Mouse (Mus musculus) frontal cortex, postnatal 36 days (tissue): Measurements from ENCODE around the gene Dmrta2.

Experiments
- DNase-seq, 2 experiments: peaks; one replicate each; pipeline ENCODE4 v3.0.0; 2022; ENCODE audit warnings: low spot score in 2 of 2

Dmrta2 gene

DNA sequence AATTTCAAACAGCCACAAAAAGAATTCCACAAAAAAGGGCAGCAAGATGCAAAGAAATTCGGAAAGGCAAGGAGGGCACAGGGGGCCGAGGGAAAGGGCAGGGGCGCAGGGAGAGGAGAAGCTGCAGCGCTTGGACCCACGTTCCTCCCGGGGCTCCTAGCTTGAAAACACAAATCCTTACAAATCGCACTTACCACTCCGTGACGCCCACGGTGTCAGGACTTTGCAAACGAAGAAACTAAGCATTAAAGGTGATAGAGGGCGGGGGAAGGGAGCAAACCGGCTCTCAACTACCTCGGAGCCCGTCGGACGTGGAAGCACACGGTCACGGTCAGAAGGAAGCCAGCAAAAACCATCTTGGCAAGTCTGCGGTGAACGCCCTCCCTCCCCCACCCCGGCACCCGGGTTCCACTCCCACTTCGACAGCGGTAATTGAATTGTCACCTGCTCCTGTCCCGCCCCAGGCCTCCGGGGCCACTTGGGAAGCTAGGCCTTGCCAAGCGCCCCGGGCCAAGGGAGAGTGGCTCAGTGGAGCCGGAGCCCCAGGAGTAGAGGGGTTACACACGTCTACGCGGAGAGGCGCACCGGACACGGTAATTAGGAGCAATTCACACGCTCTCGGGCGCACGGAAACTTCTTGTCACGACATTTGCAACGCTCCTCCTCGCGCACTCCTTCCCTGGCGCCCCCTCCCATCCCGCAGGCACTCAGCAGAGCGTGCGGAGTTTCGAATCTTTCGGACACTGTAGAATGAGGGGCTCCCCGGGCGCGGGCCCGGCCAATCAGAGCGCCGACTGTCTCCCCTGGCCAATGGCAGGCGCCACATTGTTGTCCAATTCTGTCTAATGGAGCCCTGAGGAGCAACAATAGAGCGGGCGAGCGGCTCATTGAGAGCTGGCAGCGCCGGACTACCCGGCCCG, at the start of gene Dmrta2:
Gene Dmrta2 (plus strand): TSS at position 906 of the 920 bp plus-strand sequence.
- DNase-seq: peak in 1 of 2 experiments; percentile 55

DNA sequence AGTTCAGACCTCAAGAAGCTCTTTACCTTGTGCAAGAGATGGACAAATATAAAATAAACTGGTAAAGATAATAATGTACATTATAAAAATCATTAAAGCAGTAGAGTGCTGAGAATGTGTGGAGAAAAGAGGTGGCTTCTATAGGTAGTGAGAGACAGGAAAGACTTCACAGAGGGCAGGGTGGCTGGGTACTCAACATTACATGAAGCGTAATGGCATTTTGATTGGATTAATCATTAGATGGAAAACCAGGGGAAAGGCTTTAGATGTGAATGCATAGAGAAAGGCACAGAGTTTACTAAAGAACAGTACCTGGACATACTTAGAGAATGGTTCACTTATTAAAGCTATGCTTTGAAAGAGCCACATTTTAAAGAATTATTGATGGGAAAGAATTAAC, 48.8 kb upstream of the Dmrta2 start:
- DNase-seq: no peak

DNA sequence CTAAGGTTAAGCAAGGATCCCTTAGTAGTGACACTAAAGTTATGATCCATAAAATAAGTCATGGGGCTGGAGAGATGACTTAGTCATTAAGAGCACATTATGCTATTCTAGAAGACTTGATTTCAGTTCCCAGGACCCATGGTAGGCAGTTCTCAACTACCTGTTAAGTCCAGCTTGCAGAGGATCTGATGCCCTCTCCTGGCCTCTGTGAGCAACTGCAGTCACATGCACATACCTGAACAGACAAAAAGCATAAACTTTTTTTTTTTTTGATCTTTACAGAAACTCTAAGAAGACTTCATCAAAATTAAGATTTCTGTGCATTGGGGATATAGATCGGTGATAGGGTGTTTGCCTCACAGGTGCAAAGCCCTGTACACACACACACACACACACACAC, 47.4 kb upstream of the Dmrta2 start:
- DNase-seq: no peak

DNA sequence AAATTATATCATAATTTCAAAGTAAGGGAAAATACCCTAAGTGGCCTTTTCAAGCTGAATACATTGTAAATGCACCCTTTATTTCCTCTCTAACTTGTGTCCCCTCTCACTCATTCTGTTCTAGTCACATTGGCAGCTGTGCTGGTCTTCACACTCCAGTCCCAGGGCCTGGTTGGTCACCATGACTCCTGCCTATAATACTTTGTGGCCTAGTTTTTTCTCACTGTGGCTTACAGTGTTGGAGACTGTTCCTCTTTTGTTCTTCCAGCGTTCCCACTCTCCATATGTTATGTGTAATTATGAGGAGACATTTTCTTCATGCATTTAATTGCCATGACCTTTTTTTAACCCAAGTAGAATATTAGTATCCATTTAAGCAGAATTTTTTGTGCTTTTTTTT, 46.9 kb upstream of the Dmrta2 start:
- no peak for DNase-seq

DNA sequence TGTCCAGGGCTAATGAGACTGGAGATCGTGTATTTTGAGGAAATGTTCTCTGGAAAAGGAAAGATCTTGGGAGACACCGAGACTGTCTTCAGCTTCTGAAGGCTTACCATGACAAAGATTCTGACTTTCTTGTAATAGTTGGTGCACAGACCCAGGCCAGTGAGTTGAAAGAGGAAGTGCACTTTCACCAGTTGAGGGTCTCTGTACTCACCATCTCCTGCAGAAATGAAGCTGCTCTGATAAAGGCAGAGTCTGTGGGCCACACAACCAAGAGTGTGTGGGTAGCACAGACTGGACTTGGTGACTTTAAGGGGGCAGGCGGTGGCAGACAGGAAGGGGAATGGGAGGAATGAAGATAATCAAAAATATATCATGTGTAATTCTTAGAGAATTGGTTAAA, 41.3 kb upstream of the Dmrta2 start:
- DNase-seq: no peak

DNA sequence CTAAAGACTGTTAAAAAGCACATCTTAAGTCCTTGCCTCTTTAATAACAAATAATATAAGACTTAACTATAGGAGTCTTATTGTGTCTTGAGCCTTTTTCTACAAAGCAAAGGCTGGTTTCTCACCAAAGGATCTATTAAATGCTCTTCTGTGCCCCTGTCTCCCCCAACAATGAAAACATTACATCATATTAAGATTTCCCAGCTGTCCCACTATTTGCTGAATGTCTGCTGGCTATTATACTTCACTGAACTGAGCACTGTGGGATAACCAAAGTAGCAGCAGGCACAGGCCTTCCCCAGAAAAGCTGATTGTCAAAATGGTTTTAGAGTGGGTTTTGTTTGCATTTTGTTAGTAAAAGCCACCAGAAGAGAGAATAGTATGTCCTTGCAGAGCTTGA, 38.6 kb upstream of the Dmrta2 start:
- no peak for DNase-seq

DNA sequence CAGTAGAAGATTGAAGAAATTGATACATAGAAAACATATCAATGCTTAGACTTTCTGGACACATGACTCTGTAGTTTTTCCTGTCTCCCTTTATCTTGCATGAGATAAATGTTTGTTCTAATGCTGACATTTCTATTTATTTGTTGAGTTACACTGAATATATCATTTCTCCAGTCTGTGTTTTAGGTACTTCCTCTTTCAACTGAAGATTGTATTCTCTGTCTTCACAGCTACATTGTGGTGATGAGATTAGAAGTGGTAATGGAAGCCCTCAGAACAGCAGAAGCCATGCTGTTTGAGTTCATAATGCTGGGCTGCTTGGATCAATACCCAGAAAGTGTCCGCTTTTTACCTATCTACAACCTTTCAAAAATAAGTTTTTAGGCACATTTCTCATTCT, 32.3 kb upstream of the Dmrta2 start:
- no peak for DNase-seq

DNA sequence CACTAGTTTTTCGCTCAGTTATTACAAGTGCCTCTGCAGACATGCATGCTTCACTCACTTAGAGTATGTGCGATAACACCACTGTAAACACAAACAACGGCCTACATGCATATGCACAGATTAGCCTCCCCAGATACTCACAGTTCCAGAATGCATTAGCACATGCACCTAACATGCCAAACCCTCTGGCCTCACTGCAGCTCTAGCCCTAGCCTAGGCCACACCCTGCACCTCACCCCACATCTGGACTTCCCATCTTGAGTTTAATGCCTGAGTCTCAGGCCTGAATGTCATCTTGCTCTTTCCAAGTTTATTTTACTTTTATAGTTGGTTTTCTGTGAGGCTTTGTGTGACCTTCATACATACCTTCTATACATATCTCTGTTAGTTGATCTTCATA, 28.5 kb upstream of the Dmrta2 start:
- DNase-seq: no peak

DNA sequence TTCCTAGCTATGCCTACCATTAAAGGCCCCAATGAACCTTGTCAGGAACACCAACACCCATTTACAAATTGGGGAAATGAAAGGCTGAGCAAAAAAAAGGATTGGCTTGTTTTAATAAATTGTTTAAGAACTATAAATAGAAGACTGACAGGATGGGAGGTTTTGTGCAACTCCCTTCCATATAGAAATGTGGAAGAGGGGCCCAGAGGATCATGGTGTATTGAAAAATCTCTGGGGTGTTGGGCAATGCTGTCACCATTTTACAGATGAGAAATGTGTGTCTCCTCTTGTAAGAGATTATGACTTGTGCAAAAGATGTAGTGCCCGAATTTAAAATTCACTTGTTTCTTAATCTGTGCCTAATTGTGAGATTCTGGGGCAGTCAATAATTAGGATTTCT, 24.3 kb upstream of the Dmrta2 start:
- DNase-seq: no peak

DNA sequence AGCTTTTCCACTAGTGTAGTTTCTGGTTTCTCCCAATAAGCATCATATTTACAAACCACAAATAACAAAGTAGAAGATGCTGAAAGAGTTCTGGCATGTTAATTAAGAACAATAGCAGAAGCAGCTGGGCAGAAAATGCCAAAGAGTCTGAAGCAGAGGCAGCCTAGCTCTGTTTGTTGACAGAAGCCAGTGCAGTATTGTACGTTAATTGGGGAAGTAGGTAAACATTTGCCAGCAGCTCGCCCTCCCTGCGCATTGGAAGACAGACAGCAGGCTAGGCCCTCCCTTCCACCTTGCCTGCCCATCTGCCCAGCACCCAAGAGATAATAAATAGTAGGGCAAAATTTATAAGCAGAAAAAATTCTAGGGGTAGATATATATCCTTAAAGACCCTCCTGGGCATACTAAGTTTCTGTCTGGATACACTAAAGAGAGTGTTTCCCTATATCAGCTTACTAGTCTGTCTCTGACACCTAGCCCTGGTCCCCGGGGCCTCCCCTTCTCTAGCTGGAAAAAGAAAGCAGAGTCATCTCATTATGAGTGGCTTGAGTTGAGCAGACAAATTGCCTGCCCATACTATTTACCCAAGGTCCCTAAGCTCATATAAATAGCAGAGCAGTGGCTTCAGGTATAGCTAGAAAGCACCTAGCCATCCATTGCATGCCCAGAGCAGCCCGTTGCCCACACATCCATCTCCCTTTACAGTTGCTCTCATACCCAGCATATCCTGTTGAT, 17.5 kb upstream of the Dmrta2 start:
- DNase-seq: no peak

DNA sequence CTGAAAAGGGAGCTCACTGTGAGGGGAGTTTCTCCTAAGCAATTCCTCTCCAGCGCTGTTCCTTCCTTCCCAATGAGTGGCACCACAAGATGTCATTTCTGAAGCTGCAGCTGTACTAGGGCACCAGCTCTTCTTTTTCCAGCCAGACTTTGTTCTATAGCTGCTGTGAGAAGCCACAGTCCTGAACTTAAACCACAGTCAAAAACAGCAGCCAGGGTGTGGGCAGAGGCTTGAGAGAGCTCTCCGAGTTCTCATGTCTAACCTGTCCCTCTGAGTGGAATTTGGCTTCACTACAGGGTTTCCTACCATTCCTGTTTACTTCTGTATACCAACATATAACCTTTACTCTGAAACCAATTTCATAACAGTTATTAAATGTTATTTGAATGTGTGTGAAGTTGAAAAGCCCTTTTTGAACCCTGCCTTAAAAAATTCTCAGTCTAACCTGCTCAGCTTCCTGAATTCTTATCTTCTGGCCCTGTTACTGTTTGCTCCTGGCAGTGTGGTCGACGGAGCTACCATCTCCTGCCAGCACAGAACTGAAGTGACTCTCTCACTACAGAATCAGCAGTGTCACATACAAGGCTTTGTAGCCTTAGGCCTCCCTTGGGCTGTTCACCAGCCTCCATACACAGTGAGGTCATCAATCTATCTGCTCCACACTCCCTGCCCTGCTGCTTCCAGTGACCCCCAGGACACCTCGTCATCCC, 14.1 kb upstream of the Dmrta2 start:
- DNase-seq: no peak

DNA sequence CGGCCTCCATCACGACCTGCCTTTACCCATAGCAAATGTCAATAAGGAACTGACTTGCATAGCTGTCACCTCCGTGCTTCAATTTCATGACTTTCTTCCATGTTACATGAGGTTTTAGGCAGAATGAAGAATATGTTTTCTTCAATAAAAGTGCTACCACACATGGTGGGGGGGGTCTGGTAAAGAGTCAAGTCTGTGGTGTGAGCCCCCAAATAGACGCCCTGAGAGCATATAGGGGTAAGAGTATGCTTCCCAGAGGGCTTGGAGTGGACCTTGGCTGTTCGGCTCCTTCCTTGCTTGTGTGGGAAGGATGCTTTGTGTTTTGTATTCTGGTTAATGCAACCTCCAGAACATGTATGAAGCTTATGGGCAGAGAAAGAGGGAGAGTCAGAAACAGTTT, 8.3 kb upstream of the Dmrta2 start:
- DNase-seq: no peak

DNA sequence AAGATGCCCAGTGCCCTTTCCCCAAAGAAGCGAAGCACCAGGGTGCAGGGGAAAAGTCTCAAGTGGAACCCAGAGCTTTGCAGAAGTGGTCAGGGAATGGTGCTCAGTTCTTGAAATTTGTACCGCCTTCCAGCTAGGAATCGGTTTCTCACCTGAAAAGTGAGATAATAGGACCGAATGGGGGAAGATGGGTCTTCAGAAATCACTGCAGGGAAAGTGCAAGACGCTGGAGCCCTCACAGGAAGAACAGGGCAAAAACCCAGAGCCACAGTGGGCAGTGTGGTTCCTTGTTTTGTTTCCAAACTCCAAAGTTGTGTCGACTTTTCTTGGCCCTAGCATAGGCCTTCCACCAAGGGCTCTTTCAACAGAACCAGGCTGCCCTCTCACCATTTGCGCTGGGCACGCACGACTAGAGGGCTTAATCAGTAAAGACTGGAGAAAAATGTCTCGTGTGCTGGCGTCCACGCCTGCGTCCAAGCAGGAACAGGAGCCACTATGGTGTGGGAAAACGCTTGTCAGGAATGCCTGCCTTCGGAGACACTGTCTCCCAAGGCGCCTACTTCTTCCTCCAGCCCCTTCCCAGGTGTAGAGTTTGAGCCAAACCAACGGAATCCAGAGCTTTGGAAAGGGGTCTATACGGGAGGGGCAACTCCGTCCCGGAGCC, 3.7 kb upstream of the Dmrta2 start:
- DNase-seq: no peak

DNA sequence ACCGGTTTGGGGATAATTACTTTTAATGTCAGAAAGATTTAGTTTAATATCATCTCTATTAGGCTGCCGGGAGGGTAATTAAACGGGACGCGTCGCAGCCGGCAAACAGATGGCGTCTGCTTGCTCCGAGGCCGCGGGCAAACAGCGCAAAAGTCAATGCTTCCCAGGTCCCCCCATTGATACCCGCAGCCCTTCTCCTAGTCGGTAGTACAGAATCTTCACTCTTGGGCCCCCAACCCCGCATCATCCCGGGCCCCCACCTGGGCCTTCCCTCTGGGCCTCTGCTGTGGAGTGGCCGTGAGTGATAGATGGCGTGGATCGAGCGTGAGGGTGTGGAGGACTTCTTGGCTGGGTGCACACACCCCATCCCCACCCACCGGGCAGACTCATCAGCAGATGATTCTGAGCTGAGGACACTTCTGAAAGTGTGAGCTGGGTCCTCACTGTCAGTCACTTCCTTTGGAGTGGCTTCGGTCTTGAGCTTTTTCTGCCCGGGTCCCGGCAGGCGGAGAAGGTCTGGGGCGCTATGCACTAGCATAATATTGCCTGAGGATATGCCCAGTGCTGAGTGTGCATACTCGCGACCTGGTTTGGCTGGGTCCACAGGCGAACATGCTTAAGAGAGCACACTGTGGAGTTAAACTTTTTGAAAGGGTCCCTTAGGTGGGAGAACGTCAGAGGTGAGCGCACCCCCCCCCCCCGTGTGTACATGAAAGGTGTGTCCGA, 3.0 kb upstream of the Dmrta2 start:
- no peak for DNase-seq

DNA sequence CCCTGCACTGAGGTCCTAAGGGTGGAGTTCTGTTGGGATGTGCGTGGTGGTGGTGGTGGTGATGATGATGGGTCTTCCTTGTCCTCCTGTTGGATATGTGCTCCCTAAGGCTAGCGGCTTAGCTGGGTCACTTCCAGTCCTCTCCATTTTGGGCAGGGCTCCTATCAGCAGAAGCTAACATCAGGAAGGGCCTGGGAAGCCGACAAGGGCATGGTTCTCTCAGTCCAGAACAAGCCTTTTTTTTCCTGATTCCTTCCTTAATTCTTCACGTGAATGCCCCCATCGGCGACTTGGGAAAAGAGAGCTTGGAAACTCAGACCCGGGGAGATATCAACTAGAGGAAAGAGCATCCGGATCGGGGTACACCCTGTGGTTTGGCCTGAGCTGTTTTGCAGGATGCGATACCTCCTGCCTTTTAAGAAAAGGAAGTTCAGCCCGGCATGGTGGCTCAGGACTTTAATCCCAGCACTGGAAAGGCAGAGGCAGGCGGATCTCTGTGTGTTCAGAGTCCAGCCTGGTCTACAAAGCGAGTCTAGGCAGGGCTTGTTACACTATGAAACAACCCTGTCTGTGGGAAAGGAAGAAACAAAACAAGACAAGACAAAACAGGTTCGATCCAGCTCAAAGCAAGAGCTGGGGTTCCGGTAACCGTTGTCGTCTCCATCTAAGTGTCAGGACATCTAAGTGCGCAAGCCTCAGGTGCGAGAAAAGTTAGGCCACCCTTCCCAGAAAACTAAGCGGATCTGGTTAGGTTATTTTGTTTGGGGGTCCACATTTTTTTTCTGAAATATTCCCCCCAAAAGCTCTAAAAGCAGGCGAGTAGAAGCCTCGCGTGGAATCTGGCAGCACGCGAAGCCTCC, 2.2 kb upstream of the Dmrta2 start:
- no peak for DNase-seq

DNA sequence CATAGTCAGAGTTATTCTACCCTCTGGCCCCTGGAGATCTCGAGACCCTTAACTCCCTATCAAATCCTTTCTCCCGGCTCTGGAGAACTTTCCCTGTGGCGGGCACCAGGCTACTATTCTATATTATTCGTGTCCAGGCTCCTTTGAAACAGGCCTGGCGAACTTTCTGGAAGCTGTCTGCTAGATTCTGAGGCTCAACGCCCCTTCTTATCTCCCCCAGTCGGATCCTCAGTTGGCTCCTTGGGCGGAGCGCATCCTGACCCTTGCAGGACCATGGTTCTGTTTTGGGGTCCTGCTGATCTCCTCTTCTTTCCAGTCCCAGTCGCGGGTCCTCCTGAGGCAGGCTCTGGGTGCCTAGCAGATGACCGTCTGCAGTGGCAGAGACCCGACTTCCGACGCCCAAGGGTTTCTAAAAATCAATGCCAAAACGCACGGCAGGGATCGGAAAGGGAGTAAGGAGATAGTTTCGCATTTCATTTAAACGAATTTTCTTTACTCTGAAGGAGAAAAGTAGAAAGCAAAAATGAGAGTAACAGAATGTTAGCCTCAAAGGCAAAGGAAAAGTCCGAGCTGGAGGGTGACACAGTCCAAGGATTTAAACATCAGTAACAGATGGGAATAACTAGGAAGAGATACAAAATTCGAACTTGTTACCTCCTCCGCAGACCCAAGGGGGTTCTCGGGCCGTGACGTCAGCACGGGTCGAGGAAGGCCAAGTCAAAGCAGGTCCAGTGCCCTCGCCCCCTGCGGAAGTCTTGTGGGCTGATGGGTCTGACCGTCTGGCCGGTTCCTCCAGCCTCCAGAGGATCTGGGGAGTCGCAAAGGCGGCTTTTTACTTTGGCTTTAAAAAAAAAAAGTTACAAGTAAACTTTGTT, 1.3 kb upstream of the Dmrta2 start:
- no peak for DNase-seq

DNA sequence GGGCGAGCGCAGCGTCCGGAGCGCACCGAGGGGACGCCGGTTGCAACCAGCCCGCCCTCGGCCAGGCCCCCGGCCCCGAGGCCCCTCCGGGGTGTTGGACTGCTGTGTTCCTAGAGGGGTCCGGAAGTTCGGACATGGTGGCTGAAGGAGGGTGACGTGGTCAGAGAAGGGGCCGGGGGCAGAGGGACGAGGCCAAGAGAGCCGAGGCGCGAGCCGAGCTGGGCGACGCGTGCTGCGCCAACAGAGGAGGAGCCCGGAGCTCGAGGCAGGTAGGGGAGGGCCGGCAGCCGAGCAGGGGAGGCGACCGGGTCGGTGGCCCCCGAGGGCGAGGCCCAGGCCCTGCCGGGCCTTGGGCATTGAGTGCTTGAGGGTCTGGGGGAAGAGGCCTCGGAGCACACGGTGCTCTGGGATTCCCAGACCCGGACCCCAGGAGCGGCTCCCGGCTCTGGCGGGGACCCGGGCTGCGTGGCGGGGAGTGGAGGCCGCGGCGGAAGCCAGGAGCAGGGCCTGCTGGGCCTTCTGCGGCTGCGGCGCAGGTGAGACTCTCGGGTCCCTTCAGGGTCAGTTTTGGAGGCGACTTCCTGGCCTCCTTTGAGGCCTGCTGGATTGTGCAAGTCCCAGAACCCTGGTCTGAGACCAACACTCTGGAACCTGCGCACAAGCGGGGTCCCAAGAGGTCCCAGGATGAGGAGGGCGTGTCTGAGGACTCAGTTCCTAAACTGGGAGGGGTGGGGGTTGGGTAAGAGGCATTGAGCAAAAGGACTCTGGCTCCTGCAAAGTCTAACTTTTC, 410 bp downstream of the Dmrta2 start:
- DNase-seq: no peak

DNA sequence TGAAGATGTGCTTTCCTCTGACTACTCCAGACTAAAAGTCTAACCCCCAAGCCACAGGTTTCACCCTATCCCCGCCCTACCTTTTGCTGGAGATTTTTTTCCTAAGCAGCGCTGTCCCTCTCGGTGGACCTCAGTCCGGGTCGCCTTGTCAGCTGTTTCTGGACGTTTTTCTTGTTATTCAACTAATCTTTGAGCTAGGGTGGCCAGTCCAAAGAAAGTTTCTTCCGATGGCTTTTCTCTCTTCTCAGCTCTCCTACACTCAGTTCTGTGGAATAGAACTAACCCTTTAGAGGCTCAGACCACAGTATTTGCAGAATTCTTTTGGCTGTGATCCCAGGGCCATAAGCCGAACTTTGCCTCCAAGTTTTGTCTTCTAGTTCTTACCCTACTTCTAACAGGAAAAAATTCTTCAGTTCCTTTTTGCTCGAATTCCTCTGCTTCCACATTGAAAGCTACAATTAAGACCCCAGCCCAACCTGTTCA, 1.0 kb downstream of the Dmrta2 start:
- no peak for DNase-seq
